Mouse (Mus musculus) heart, embryonic 14.5 days (tissue): ENCODE results near the gene Fgd5. TPM values are rescaled to one million over a fixed set of nuclear protein-coding genes. Genes with fewer than 3 reads are reported as not detected.

Experiments
- ATAC-seq: fragments of 200-750 bp; cut with Nextera tagmentation; 2 replicates; pipeline ENCODE4 v1.8.0; 2017; ENCODE audit warnings: low read depth, moderate TSS enrichment; ENCODE audit not compliant: insufficient number of reproducible peaks, insufficient read depth, low FRiP score
- H3K27ac ChIP-seq, 2 experiments: fragments of 200-500 bp in 1 of 2; fragments of 300-500 bp in 1 of 2; sonication (generic) in 1 of 2; replicated peaks in 1 of 2; 2 replicates each; pipeline ENCODE4 v1.5.1; 2012 to 2014; ENCODE audit warnings: low read depth in 2 of 2, low read length in 2 of 2, control low read depth in 1 of 2, mild to moderate bottlenecking in 1 of 2, mixed read lengths in 1 of 2; ENCODE audit not compliant: control insufficient read depth in 1 of 2, insufficient read depth in 1 of 2
- H3K27me3 ChIP-seq: fragments of 300-500 bp; sonication (generic); 2 replicates; pipeline ENCODE4 v1.6.1; 2014; ENCODE audit warnings: mild to moderate bottlenecking, low read length, control low read depth; ENCODE audit not compliant: control insufficient read depth, insufficient read depth
- H3K36me3 ChIP-seq: fragments of 300-500 bp; sonication (generic); 2 replicates; pipeline ENCODE4 v1.6.1; 2014; ENCODE audit warnings: mild to moderate bottlenecking, control low read depth, low read length, mixed read lengths; ENCODE audit not compliant: control insufficient read depth, insufficient read depth
- H3K4me1 ChIP-seq, 2 experiments: fragments of 200-500 bp in 1 of 2; fragments of 300-500 bp in 1 of 2; sonication (generic) in 1 of 2; 2 replicates each; pipeline ENCODE4 v1.6.1; 2012 to 2014; ENCODE audit warnings: low read length in 2 of 2, control low read depth in 1 of 2, mixed read lengths in 1 of 2; ENCODE audit not compliant: control insufficient read depth in 2 of 2, insufficient read depth in 2 of 2
- H3K4me2 ChIP-seq: fragments of 300-500 bp; sonication (generic); 2 replicates; pipeline ENCODE4 v1.6.1; 2014; ENCODE audit warnings: mild to moderate bottlenecking, low read length
- H3K4me3 ChIP-seq, 2 experiments: fragments of 200-500 bp in 1 of 2; fragments of 300-500 bp in 1 of 2; sonication (generic) in 1 of 2; 2 replicates each; pipeline ENCODE4 v1.5.1; 2012 to 2014; ENCODE audit warnings: low read length in 2 of 2, mild to moderate bottlenecking in 2 of 2, control low read depth in 1 of 2, low read depth in 1 of 2, moderate library complexity in 1 of 2; ENCODE audit not compliant: control insufficient read depth in 1 of 2, insufficient read depth in 1 of 2
- H3K9ac ChIP-seq: fragments of 300-500 bp; sonication (generic); 2 replicates; pipeline ENCODE4 v1.6.1; 2014; ENCODE audit warnings: mild to moderate bottlenecking, low read length
- H3K9me3 ChIP-seq: fragments of 300-500 bp; sonication (generic); 2 replicates; pipeline ENCODE4 v1.6.1; 2016; ENCODE audit warnings: low read length, control low read depth; ENCODE audit not compliant: control insufficient read depth
- WGBS: fragments of 180-500 bp; shearing (Covaris S2); extraction: QIAGEN DNeasy Blood & Tissue Kit; methylation state at CpG from one replicate; pipeline ENCODE4 v1.1.7; 2014; 5-methylcytosine and 5-hydroxymethylcytosine counted together
- polyA plus RNA-seq: library from polyadenylated mRNA; unstranded; fragments of >200 nt; fragmentation: Nextera tagmentation; extraction: Ambion mirVana; gene quantifications from 2 replicates; pipeline ENCODE4 v1.2.1, GENCODE M21; 2014

Gene Fgd5
- polyA plus RNA-seq, 1 experiment from 2014 or later: 12.2 TPM

DNA sequence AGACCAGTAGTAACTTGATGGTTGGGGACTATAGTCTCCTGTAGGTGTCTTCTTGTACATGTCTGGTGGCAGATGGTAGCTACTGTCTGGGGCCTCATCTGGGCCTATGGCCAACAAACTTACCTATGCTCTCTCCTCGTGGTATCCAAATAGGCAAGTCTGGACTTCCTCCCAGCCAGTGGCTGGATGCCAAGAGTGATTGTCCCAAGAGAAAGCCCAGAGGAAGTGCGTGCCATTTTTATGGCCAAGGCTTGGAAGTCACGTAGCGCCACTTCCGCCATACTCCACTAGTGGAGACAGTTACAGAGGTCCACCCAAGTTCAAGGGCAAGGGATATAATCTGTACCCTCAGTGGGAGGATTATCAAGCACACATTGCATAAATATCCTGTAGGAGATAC lies 62.6 kb downstream of the Fgd5 start:
- Histone ChIP-seq H3K9me3 (no peaks in the 10 kb centered on the region), H3K27ac (no peak overlapping the region), H3K4me3 (no peak overlapping the region), H3K36me3 (0 out of 2 replicates have a peak, but pooled peaks cover 2% of the 10 kb centered on the region), H3K4me2 (no peak overlapping the region), H3K27me3 (0 out of 2 replicates have a peak, but pooled peaks cover 4% of the 10 kb centered on the region), H3K4me1 (peaks cover 8 to 21% of the 10 kb centered on the region in 2 experiments; a peak in 2 of 4 replicates), H3K9ac (no peak overlapping the region)
- WGBS: 66% methylated on average over 5 of the region's 5 CpGs
- ATAC-seq: no peak

DNA sequence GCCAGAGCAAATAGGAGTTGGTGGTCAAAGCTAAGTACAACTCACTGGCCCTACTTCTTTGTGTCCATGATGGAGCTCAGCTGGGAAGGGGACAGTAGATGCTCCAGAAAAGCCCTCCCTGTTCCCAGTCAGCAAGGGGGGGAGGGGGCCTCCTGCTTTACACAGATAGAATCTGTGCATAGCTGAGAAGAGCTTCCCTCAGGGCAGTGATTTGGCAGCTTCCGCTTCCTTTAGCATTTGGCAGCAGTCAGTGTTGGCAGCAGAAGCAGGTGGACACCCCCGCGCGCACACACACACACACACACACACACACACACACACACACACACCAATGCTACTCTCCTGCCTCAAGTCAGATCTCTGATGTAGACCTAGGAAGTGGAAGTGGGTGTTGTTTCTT lies 63.4 kb downstream of the Fgd5 start:
- H3K27ac ChIP-seq: 0 out of 4 replicates have a peak overlapping the region, but pooled peaks of 1 of the 2 experiments have one; percentile 24
- no peak overlapping the region for H3K9ac ChIP-seq
- no peak overlapping the region for H3K4me3 ChIP-seq
- H3K36me3 ChIP-seq: 0 out of 2 replicates have a peak, but pooled peaks cover 2% of the 10 kb centered on the region
- no peak for ATAC-seq
- peaks cover 8 to 17% of the 10 kb centered on the region in 2 experiments; a peak in 2 of 4 replicates for H3K4me1 ChIP-seq
- 0 out of 2 replicates have a peak, but pooled peaks cover 4% of the 10 kb centered on the region for H3K27me3 ChIP-seq
- WGBS: 70% methylated on average over 4 of the region's 4 CpGs
- H3K4me2 ChIP-seq: no peak overlapping the region
- H3K9me3 ChIP-seq: no peaks in the 10 kb centered on the region

DNA sequence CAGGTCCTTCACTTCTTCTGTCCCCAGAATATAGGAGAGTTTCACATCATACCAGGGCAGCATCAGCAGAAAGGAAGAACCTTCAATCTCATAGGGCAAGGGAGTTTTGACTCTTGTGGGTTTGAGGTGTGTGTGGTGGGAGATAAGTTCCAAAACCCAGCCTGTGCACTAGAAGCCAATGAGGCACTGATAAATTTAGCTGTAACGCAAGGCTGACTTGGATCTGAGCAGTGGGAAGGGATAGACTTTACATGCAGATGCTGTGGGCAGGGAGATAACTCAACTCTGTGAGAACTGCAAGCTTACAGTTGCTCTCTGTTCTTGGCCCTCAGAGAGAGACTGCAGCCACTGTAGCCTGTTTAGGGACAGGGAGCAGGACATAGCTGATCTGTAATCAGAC lies 64.2 kb downstream of the Fgd5 start:
- ATAC-seq: no peak
- Histone ChIP-seq H3K4me2 (no peak overlapping the region), H3K9me3 (no peaks in the 10 kb centered on the region), H3K36me3 (0 out of 2 replicates have a peak, but pooled peaks cover 2% of the 10 kb centered on the region), H3K4me3 (no peak overlapping the region), H3K9ac (no peak overlapping the region), H3K27ac (no peak overlapping the region), H3K4me1 (peaks cover 8 to 17% of the 10 kb centered on the region in 2 experiments; a peak in 2 of 4 replicates), H3K27me3 (0 out of 2 replicates have a peak, but pooled peaks cover 4% of the 10 kb centered on the region)
- WGBS: 42% methylated on average over 1 of the region's 1 CpGs

GRCm38 (mm10) chr6:92057768-92058167 lies 79.1 kb downstream of the Fgd5 start:
- ATAC-seq: no peak
- Histone ChIP-seq H3K4me3 (no peak overlapping the region), H3K4me1 (peaks cover 3 to 7% of the 10 kb centered on the region in 2 experiments; a peak in 3 of 4 replicates), H3K36me3 (peaks cover 16% of the 10 kb centered on the region; the same call in 1 of the 2 replicates), H3K4me2 (no peak overlapping the region), H3K9me3 (no peaks in the 10 kb centered on the region), H3K9ac (no peak overlapping the region), H3K27me3 (no peaks in the 10 kb centered on the region), H3K27ac (no peak overlapping the region)
- 54% methylated on average over 2 of the region's 2 CpGs for WGBS

- Histone ChIP-seq H3K4me1 (peaks cover 3 to 7% of the 10 kb centered on the region in 2 experiments; a peak in 3 of 4 replicates), H3K4me2 (no peak overlapping the region), H3K9me3 (no peaks in the 10 kb centered on the region), H3K9ac (no peak overlapping the region), H3K4me3 (no peak overlapping the region), H3K36me3 (0 out of 2 replicates have a peak, but pooled peaks cover 14% of the 10 kb centered on the region), H3K27me3 (no peaks in the 10 kb centered on the region), H3K27ac (no peak overlapping the region)
- WGBS: 29% methylated on average over 5 of the region's 5 CpGs
- peak; percentile 66 for ATAC-seq
Observed at GRCm38 (mm10) chr6:92061725-92062124, 83.0 kb downstream of the Fgd5 start.

GRCm38 (mm10) chr6:92063452-92063851 lies 84.8 kb downstream of the Fgd5 start:
- WGBS: 80% methylated on average over 2 of the region's 2 CpGs
- H3K27me3 ChIP-seq: no peaks in the 10 kb centered on the region
- ATAC-seq: no peak

DNA sequence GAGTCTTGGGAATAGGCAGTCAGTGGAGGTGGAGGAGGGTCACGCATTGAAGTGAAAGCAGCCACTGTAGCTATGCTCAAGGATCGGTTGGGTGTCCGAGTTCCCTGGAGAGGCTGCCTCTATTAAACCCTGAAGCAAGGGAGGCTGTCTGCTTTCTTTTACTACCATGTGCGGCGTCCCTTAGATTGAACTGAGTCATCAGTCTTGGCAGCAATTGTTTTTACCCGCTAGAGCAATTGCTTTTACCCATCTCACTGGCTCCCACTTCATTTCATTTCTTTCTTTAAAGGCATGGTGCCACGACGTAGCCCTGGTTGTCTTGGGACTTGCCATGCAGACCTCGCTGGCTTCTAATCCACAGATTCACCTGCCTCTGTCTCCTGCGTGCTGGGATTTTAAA lies 85.4 kb downstream of the Fgd5 start:
- Histone ChIP-seq H3K27ac (no peak overlapping the region), H3K36me3 (peaks cover 9% of the 10 kb centered on the region; the same call in 1 of the 2 replicates), H3K4me3 (no peak overlapping the region), H3K27me3 (no peaks in the 10 kb centered on the region), H3K4me2 (no peak overlapping the region), H3K4me1 (peaks cover 3 to 7% of the 10 kb centered on the region in 2 experiments; a peak in 3 of 4 replicates), H3K9me3 (no peaks in the 10 kb centered on the region), H3K9ac (no peak overlapping the region)
- no peak for ATAC-seq
- 77% methylated on average over 10 of the region's 10 CpGs for WGBS

More at GRCm38 (mm10) chr6:92063452-92063851, 84.8 kb downstream of the Fgd5 start:
- no peak overlapping the region for H3K4me2 ChIP-seq
- no peaks in the 10 kb centered on the region for H3K9me3 ChIP-seq
- no peak overlapping the region for H3K4me3 ChIP-seq
- H3K27ac ChIP-seq: no peak overlapping the region
- 0 out of 2 replicates have a peak, but pooled peaks cover 5% of the 10 kb centered on the region for H3K36me3 ChIP-seq
- H3K4me1 ChIP-seq: peaks cover 3 to 7% of the 10 kb centered on the region in 2 experiments; a peak in 3 of 4 replicates
- no peak overlapping the region for H3K9ac ChIP-seq
